Mouse (Mus musculus) hematopoietic stem cell, adult 5-6 weeks (primary cell): ENCODE measurements around the gene Zfp335. TPM values are rescaled to one million over a fixed set of nuclear protein-coding genes. Genes with fewer than 3 reads are reported as not detected.

Experiments used
- ATAC-seq, 2 experiments: fragments of 125-278 bp in 1 of 2; replicated peaks in 1 of 2; 2 replicates each; pipeline ENCODE4 v1.8.0; 2016 to 2017; ENCODE audit warnings: inconsistent platforms in 2 of 2, mild to moderate bottlenecking in 2 of 2, moderate number of reproducible peaks in 2 of 2, low read depth in 1 of 2, moderate TSS enrichment in 1 of 2; ENCODE audit not compliant: low FRiP score in 2 of 2, poor library complexity in 2 of 2, severe bottlenecking in 2 of 2, insufficient read depth in 1 of 2, low TSS enrichment in 1 of 2
- total RNA-seq: library from RNA; stranded (forward); fragments of 172-1452, 232-1000 nt; gene quantifications from 2 replicates; pipeline ENCODE4 v1.2.3, GENCODE M21; 2017

Gene Zfp335
- 6.6 and 10.5 TPM in 2 replicates for total RNA-seq

- peak; percentile 65 to 67 for ATAC-seq
Observed at GRCm38 (mm10) chr2:164911086-164912048, at the start of gene Zfp335. Zfp335 (minus strand) TSS chr2:164911757.

DNA sequence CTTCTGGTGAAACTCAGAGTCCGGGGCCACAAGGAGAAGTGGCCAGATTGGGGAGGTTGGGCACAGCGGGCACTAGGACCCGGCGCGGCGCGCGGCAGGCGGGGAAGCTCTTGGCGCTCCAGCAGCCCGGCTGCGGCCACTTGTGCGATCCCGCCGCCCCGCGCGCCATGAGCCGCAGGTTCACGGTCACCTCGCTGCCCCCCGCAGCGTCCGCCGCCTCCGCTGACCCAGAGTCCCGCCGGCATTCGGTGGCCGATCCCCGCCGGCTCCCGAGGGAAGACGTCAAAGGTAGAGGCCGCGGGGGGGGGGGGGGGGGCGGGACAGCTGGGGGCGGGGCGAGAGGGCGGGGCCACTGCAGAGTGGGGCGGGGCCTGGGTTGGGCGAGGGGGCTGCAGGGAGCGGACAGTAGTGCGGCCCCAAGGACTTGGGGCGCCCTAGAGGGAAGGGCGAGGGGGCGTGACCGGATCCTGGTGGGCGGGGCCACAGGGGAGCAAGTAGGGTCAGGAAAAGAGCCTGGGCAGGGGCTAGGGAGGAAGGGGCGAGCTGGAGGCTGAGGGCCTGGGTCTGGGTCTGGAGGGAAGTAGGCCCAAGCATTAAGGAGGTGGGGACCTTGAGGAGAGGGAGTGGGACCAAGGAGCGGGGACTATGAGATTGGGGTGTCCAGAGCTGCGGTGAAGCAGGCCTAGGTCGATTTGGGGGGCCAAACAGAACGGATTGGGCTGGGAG is 49.3 kb upstream of the Zfp335 start, which contains the start of gene Slc12a5:
Gene Slc12a5 (plus strand): TSS at position 87 of the 726 bp plus-strand sequence.
- peak; percentile 13 to 50; a peak in 2 of 4 replicates for ATAC-seq

DNA sequence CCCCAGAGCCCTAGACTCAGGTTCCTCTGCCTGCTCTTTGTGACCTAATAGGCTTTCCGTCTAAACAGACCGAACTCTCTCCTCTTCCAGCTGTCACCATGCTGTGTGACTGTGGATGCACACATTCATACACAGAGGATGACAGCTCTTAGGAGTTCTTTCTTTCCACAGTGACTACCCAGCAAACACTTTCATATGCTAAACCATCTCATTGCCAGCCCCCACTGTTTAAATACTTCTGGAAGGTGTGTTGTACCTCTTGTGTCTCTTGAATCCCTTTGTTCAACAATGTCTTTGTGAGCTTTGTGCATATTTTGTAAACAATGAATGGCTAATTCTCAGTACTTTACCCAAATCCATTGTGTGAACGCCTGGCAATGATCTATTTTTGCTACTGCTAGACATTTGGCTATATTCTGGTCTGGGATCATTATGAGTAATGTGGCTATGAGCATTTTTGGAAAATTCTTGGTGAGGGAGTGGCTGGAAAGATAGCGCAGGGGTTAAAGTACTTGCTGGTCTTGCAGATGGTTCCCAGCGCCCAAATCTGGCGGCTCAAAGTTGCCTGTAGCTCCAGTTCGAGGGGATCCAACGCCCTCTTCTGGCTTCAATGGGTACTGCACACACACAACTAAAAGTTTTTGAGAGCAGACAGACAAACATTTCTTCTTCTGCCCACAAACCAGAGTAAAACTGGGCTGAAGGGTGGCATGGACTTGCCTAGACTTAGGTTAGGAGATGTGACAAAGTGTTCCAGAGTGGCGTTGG is 46.2 kb upstream of the Zfp335 start:
- ATAC-seq = no peak

GRCm38 (mm10) chr2:164956195-164956594 is 44.6 kb upstream of the Zfp335 start:
- ATAC-seq = no peak

- ATAC-seq = no peak
Observed at GRCm38 (mm10) chr2:164955725-164956124, 44.2 kb upstream of the Zfp335 start.

DNA sequence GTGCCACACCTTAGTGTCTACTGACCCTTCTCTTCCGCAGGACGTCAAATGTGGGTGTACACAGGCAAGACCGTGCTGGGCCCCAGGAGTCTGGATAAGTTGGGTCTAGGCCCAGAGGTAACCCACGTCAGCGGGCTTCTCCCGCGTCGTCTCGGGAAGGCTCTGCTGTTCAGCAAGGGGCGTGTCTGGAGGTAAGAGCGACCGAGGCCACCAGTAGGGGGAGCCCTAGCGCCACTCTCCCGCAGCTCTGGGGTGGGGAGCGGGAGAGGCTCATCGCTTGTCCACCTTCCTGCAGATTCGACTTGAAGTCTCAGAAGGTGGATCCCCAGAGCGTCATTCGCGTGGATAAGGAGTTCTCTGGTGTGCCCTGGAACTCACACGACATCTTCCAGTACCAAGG is 41.7 kb upstream of the Zfp335 start:
- ATAC-seq = peak; percentile 77 to 84

GRCm38 (mm10) chr2:164952448-164952847 is 40.9 kb upstream of the Zfp335 start:
- no peak for ATAC-seq

- ATAC-seq = no peak
Observed at GRCm38 (mm10) chr2:164951745-164952144, 40.2 kb upstream of the Zfp335 start.

DNA sequence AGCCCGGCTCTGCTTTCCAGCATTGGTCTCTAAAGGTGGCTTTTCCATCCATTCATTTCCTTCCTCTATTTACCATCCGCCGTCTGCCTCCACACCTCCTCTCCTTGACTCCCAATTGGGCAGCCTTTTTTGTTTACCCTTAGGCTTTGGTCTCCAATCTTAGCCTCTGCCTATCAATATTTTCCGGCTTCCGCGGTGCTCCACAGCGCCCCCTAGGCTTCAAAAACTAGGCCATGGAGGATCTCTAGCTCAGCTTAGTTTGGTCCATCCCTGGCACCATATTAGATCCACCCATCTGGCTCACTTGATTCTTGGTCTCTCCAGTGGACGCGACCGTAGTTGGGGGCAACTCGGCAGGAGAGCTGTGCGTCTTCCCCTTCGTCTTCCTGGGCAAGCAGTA is 38.9 kb upstream of the Zfp335 start:
- no peak; a peak in 1 of 4 replicates for ATAC-seq

DNA sequence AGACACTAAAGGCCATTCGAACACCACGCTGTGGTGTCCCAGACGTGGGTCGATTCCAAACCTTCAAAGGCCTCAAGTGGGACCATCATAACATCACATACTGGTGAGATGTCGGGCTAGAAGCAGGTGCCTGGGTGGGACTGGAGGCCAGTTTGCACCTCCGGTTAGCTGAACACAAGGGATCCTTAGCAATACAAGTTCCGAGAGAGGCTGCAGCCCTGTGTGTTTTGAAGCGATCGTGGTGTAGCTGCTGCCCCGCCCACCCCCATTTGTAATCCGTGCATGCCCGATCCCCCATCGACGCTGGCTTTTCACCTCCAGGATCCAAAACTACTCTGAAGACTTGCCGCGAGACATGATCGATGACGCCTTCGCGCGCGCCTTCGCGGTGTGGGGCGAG is 37.4 kb upstream of the Zfp335 start:
- ATAC-seq = no peak

DNA sequence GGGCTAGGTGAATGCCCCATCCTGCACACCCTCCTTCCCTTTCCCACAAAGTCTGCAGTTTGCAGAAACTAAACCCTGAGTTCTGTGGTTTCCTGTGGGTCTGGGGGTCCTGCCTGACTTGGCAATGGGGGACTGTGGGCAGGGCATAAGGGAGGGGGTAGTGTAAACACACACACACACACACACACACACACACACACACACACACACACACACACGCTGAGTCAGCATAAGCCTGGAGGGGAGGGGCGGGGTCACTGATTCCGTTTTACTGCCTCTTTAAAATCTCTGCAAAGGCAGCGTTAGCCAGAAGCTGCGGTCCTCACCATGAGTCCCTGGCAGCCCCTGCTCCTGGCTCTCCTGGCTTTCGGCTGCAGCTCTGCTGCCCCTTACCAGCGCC is 36.4 kb upstream of the Zfp335 start:
- peak; percentile 29 to 39 for ATAC-seq

GRCm38 (mm10) chr2:164947506-164947905 is 35.9 kb upstream of the Zfp335 start:
- ATAC-seq = no peak

- peak; percentile 70 to 77 for ATAC-seq
Observed at GRCm38 (mm10) chr2:164942692-164943290, 31.2 kb upstream of the Zfp335 start.

GRCm38 (mm10) chr2:164940140-164940830 is 28.7 kb upstream of the Zfp335 start, which contains the start of gene Mmp9:
Mmp9 (plus strand) TSS chr2:164940780.
- ATAC-seq = no peak

DNA sequence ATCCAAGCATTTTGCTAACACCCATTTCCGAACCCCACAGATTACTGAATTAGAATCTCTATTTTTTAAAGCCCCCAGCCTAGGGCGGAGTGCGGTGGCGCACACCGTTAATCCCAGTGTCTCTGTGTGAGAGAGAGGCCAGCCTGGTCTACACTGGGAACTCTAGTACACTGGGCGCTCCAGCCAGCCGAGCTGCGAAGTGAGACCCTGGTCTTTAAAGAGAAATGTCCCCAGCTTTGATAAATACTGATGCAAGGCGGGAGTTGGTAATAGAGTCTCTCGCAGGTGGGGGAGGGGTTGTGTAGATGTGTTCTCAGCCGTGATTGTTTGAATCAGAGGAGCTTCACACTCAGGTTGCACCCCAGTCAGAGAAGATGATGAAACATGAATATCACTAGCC is 27.5 kb upstream of the Zfp335 start:
- ATAC-seq = no peak
